Mouse (Mus musculus): ENCODE results near the gene Zfp599. TPM values are rescaled to one million over a fixed set of nuclear protein-coding genes. Genes with fewer than 3 reads are reported as not detected.
"Not testable (repeated sequence)": the region's sequence is repeated elsewhere in the genome, so short reads cannot be mapped to it uniquely, and the experiment has no call there.

The Zfp599 gene
- polyA plus RNA-seq, 1 experiment from 2014 or later = 5.9 TPM

- ATAC-seq (replicated peaks; ENCODE audit: low FRiP score, low TSS enrichment, low read depth) (no peak), DNase-seq (ENCODE audit: low spot score) (no peak)
- Histone ChIP-seq H3K27me3 (replicated peaks; ENCODE audit: control insufficient read depth, insufficient read depth, low read length) (no peaks in the 10 kb centered on the region), H3K4me1 (replicated peaks; ENCODE audit: control insufficient read depth, insufficient read depth, low read length) (no peaks in the 10 kb centered on the region), H3K9me3 (ENCODE audit: control insufficient read depth, low read length) (no peaks in the 10 kb centered on the region), H3K4me2 (ENCODE audit: low read length) (peak overlapping the region; percentile 71; the same call in 1 of the 2 replicates), H3K4me3 (ENCODE audit: low read depth, low read length) (0 out of 2 replicates have a peak overlapping the region, but pooled peaks have one; percentile 76), H3K36me3 (ENCODE audit: control insufficient read depth, insufficient read depth, low read length) (no peaks in the 10 kb centered on the region), H3K27ac (ENCODE audit: low read depth) (no peak overlapping the region), H3K9ac (ENCODE audit: low read length) (no peak overlapping the region)
- 59% methylated on average over 15 of the region's 15 CpGs for WGBS
These were observed 32.8 kb downstream of the Zfp599 start for GRCm38 (mm10) chr9:22226846-22227245.

GRCm38 (mm10) chr9:22226389-22226673 lies 33.4 kb downstream of the Zfp599 start:
- H3K9me3 ChIP-seq (ENCODE audit: control insufficient read depth, low read length); H3K4me1 ChIP-seq (replicated peaks; ENCODE audit: control insufficient read depth, insufficient read depth, low read length); ATAC-seq (replicated peaks; ENCODE audit: low FRiP score, low TSS enrichment, low read depth); H3K27me3 ChIP-seq (replicated peaks; ENCODE audit: control insufficient read depth, insufficient read depth, low read length); H3K27ac ChIP-seq (ENCODE audit: low read depth); H3K36me3 ChIP-seq (ENCODE audit: control insufficient read depth, insufficient read depth, low read length); DNase-seq (ENCODE audit: low spot score): not testable (repeated sequence)
- Histone ChIP-seq H3K4me2 (ENCODE audit: low read length) (peak overlapping the region; percentile 71), H3K9ac (ENCODE audit: low read length) (peak overlapping the region; percentile 74; the same call in 1 of the 2 replicates), H3K4me3 (ENCODE audit: low read depth, low read length) (peak overlapping the region; percentile 76)
- 59% methylated on average over 7 of the region's 7 CpGs for WGBS

GRCm38 (mm10) chr9:22225581-22226388 lies 33.9 kb downstream of the Zfp599 start, which contains the start of gene Zfp809:
Gene Zfp809, plus strand, starts transcription at chr9:22225714.
- Histone ChIP-seq H3K27me3 (replicated peaks; ENCODE audit: control insufficient read depth, insufficient read depth, low read length) (no peaks in the 10 kb centered on the region), H3K4me1 (replicated peaks; ENCODE audit: control insufficient read depth, insufficient read depth, low read length) (no peaks in the 10 kb centered on the region), H3K4me3 (ENCODE audit: low read depth, low read length) (peak within 1 kb of the TSS; percentile 76), H3K36me3 (ENCODE audit: control insufficient read depth, insufficient read depth, low read length) (no peaks in the 10 kb centered on the region), H3K27ac (ENCODE audit: low read depth) (peak within 1 kb of the TSS; percentile 78), H3K4me2 (ENCODE audit: low read length) (peak within 1 kb of the TSS; percentile 71), H3K9me3 (ENCODE audit: control insufficient read depth, low read length) (no peaks in the 10 kb centered on the region), H3K9ac (ENCODE audit: low read length) (peak within 1 kb of the TSS; percentile 74)
- DNase-seq (ENCODE audit: low spot score) = peak; percentile 100
- WGBS = 2% methylated on average over 35 of the region's 35 CpGs
- ATAC-seq (replicated peaks; ENCODE audit: low FRiP score, low TSS enrichment, low read depth) = peak; percentile 98

- H3K4me2 ChIP-seq (ENCODE audit: low read length) = peak overlapping the region; percentile 71
- peak overlapping the region; percentile 74 for H3K9ac ChIP-seq (ENCODE audit: low read length)
- DNase-seq (ENCODE audit: low spot score) (peak; percentile 76), ATAC-seq (replicated peaks; ENCODE audit: low FRiP score, low TSS enrichment, low read depth) (peak; percentile 54)
- H3K4me1 ChIP-seq (replicated peaks; ENCODE audit: control insufficient read depth, insufficient read depth, low read length) = no peaks in the 10 kb centered on the region
- no peaks in the 10 kb centered on the region for H3K27me3 ChIP-seq (replicated peaks; ENCODE audit: control insufficient read depth, insufficient read depth, low read length)
- peak overlapping the region; percentile 78; the same call in 1 of the 2 replicates for H3K27ac ChIP-seq (ENCODE audit: low read depth)
- peak overlapping the region; percentile 76 for H3K4me3 ChIP-seq (ENCODE audit: low read depth, low read length)
- no peaks in the 10 kb centered on the region for H3K9me3 ChIP-seq (ENCODE audit: control insufficient read depth, low read length)
- 24% methylated on average over 17 of the region's 17 CpGs for WGBS
- no peaks in the 10 kb centered on the region for H3K36me3 ChIP-seq (ENCODE audit: control insufficient read depth, insufficient read depth, low read length)
These were observed 34.9 kb downstream of the Zfp599 start for GRCm38 (mm10) chr9:22224536-22225503.

GRCm38 (mm10) chr9:22224066-22224465 lies 35.6 kb downstream of the Zfp599 start:
- Histone ChIP-seq H3K27ac (ENCODE audit: low read depth) (no peak overlapping the region), H3K9ac (ENCODE audit: low read length) (no peak overlapping the region), H3K4me2 (ENCODE audit: low read length) (no peak overlapping the region), H3K27me3 (replicated peaks; ENCODE audit: control insufficient read depth, insufficient read depth, low read length) (no peaks in the 10 kb centered on the region), H3K4me3 (ENCODE audit: low read depth, low read length) (no peak overlapping the region), H3K36me3 (ENCODE audit: control insufficient read depth, insufficient read depth, low read length) (no peaks in the 10 kb centered on the region), H3K9me3 (ENCODE audit: control insufficient read depth, low read length) (no peaks in the 10 kb centered on the region), H3K4me1 (replicated peaks; ENCODE audit: control insufficient read depth, insufficient read depth, low read length) (no peaks in the 10 kb centered on the region)
- 90% methylated on average over 4 of the region's 4 CpGs for WGBS
- ATAC-seq (replicated peaks; ENCODE audit: low FRiP score, low TSS enrichment, low read depth) (no peak), DNase-seq (ENCODE audit: low spot score) (no peak)

GRCm38 (mm10) chr9:22217858-22218493 lies 41.7 kb downstream of the Zfp599 start:
- Histone ChIP-seq H3K27ac (ENCODE audit: low read depth) (no peak overlapping the region), H3K4me3 (ENCODE audit: low read depth, low read length) (no peak overlapping the region), H3K9me3 (ENCODE audit: control insufficient read depth, low read length) (no peaks in the 10 kb centered on the region), H3K9ac (ENCODE audit: low read length) (no peak overlapping the region), H3K4me2 (ENCODE audit: low read length) (no peak overlapping the region), H3K36me3 (ENCODE audit: control insufficient read depth, insufficient read depth, low read length) (no peaks in the 10 kb centered on the region), H3K27me3 (replicated peaks; ENCODE audit: control insufficient read depth, insufficient read depth, low read length) (no peaks in the 10 kb centered on the region), H3K4me1 (replicated peaks; ENCODE audit: control insufficient read depth, insufficient read depth, low read length) (no peaks in the 10 kb centered on the region)
- no peak for ATAC-seq (replicated peaks; ENCODE audit: low FRiP score, low TSS enrichment, low read depth)
- no peak for DNase-seq (ENCODE audit: low spot score)
- WGBS = 43% methylated on average over 8 of the region's 8 CpGs

- Histone ChIP-seq H3K4me1 (replicated peaks; ENCODE audit: control insufficient read depth, insufficient read depth, low read length) (no peaks in the 10 kb centered on the region), H3K4me3 (ENCODE audit: low read depth, low read length) (no peak overlapping the region), H3K36me3 (ENCODE audit: control insufficient read depth, insufficient read depth, low read length) (no peaks in the 10 kb centered on the region), H3K27ac (ENCODE audit: low read depth) (no peak overlapping the region), H3K4me2 (ENCODE audit: low read length) (no peak overlapping the region), H3K27me3 (replicated peaks; ENCODE audit: control insufficient read depth, insufficient read depth, low read length) (no peaks in the 10 kb centered on the region), H3K9ac (ENCODE audit: low read length) (no peak overlapping the region), H3K9me3 (ENCODE audit: control insufficient read depth, low read length) (no peaks in the 10 kb centered on the region)
- DNase-seq (ENCODE audit: low spot score) (no peak), ATAC-seq (replicated peaks; ENCODE audit: low FRiP score, low TSS enrichment, low read depth) (no peak)
- WGBS = 53% methylated on average over 3 of the region's 3 CpGs
These were observed 43.0 kb downstream of the Zfp599 start for GRCm38 (mm10) chr9:22216705-22217104.

- WGBS = 78% methylated on average over 2 of the region's 2 CpGs
- Histone ChIP-seq H3K36me3 (ENCODE audit: control insufficient read depth, insufficient read depth, low read length) (no peaks in the 10 kb centered on the region), H3K4me2 (ENCODE audit: low read length) (no peak overlapping the region), H3K9ac (ENCODE audit: low read length) (no peak overlapping the region), H3K27ac (ENCODE audit: low read depth) (no peak overlapping the region), H3K27me3 (replicated peaks; ENCODE audit: control insufficient read depth, insufficient read depth, low read length) (no peaks in the 10 kb centered on the region), H3K9me3 (ENCODE audit: control insufficient read depth, low read length) (no peaks in the 10 kb centered on the region), H3K4me1 (replicated peaks; ENCODE audit: control insufficient read depth, insufficient read depth, low read length) (no peaks in the 10 kb centered on the region), H3K4me3 (ENCODE audit: low read depth, low read length) (no peak overlapping the region)
- no peak for ATAC-seq (replicated peaks; ENCODE audit: low FRiP score, low TSS enrichment, low read depth)
- DNase-seq (ENCODE audit: low spot score) = no peak
These were observed 45.1 kb downstream of the Zfp599 start for GRCm38 (mm10) chr9:22214549-22214948.
